Mouse (Mus musculus) testis, adult 2 months (tissue): ENCODE data around the gene Phf11a.
"Not testable (repeated sequence)": the region's sequence is repeated elsewhere in the genome, so short reads cannot be mapped to it uniquely, and the experiment has no call there.

ENCODE experiments used
- CTCF ChIP-seq: fragments of 200-500 bp; IDR thresholded peaks from 2 replicates; pipeline ENCODE4 v1.5.1; 2012; ENCODE audit warnings: low read depth, mild to moderate bottlenecking, inconsistent platforms, low read length, moderate library complexity; ENCODE audit not compliant: control insufficient read depth, insufficient read depth, insufficient replicate concordance
- POLR2A ChIP-seq: fragments of 200-500 bp; IDR thresholded peaks from 2 replicates; pipeline ENCODE4 v1.6.1; 2012; ENCODE audit warnings: low read depth, mild to moderate bottlenecking, inconsistent platforms, low read length, moderate library complexity; ENCODE audit not compliant: control insufficient read depth

- not testable (repeated sequence) for TF ChIP-seq CTCF, POLR2A
Observed at GRCm38 (mm10) chr14:59319036-59319435, 21.7 kb upstream of the Phf11a start.
